Mouse (Mus musculus): ENCODE results near the gene Mturn.

- no peak for TF ChIP-seq CTCF (IDR thresholded peaks at IDR 0.05; ENCODE audit: extremely low read depth, insufficient read depth, insufficient read length, insufficient replicate concordance)
- TF ChIP-seq POLR2A (IDR thresholded peaks at IDR 0.05; ENCODE audit: low read depth, low read length) = no peak
Measured at GRCm38 (mm10) chr6:54680891-54681745, at the start of gene Mturn.

All from spleen, adult 2 months (tissue).